Mouse (Mus musculus) embryonic fibroblast, embryonic 13.5 days (primary cell): ENCODE results near the gene Scoc.

ENCODE experiments used
- CTCF ChIP-seq: IDR thresholded peaks from 2 replicates; pipeline ENCODE4 v1.5.1; 2011; ENCODE audit warnings: mild to moderate bottlenecking, control low read depth, low read length, moderate library complexity, borderline replicate concordance; ENCODE audit not compliant: insufficient read depth
- POLR2A ChIP-seq: IDR thresholded peaks from 2 replicates; pipeline ENCODE4 v1.6.1; 2011; ENCODE audit warnings: low read depth, mild to moderate bottlenecking, control low read depth, low read length, moderate library complexity

GRCm38 (mm10) chr8:83392521-83392920, 65.7 kb downstream of the Scoc start:
- TF ChIP-seq CTCF (no peak), POLR2A (no peak)
